Mouse (Mus musculus): ENCODE measurements around the gene Rcn3.

The Rcn3 gene

DNA sequence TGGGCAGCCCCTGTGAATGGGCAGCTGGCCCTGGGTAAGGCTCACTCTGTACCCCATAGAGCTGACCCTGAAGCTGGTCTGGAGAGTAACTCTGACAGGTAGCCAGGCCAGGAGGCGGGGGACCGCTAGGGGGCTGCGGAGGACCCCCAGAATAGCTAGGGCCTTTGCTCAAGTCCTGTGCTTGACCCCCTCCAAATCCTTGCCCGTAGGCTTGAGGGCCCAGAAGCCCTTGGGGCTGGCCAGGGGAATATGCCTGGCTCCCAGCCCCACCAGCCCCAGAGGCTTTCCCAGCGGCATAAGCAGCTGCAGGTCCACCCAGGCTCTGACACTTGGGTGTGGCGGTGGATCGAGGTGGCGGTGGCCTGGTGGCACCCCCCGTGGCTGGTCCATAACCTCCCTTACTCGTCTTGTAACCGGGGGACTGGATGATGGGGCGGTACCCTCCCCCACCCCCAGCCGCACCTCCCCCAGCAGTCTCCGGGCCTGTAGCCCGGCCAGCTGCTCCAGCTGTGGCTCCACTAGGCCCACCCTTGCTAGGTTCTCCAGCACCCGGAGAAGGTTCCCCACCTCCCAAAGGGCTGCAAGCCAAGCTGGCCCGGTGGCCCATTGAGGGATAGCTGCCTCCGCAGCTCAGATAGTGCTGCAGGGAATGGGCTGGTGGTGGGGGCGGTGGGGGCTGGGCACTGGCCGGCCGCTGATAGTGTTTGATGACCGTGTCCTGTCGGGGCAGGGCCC is 42.9 kb downstream of the Rcn3 start:
- no peak for DNase-seq (ENCODE audit: low read depth)

DNA sequence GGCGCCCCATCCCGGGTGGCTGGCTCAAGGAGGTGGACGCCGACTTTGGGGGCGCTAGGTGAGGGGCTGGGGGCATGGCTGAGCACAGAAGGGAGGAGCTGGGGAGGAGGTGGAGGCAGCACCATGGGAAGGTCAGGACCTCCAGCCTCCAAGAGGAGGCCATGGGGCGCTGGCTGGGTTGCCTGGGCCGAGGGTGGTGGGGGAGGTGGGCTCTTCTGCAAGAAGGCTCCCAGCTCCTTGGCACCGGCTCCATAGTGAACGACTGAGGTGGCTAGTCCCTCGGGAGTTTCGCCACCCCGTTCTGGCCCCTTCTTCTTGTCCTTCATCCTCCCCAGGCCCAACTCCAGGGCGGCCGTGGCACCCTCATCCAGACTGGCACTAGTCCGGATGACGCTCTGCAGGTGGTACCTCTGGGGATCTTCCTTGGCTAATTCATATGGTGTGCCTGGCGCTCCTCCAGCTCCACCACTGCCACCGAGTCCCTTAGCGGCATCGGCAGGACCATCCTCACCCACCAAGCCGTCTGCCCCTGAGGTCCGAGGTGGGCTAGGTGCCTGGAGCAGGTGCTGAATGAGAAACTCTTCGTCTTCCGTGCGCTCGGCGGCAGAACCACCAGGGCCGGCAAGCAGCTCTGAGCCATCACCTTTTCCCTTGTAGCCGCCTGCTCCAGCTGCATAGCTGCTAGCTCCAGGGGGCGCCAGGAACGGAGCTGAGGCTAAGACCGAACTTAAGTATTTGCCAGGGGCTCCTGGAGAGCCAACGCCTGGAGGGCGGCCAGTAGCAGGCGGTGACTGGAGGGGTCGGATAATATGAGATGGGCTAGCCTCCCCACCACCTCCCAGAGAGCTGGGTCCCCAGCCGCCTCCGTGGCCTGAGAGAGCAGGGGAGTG is 43.8 kb downstream of the Rcn3 start:
- DNase-seq (ENCODE audit: low read depth) = no peak

DNA sequence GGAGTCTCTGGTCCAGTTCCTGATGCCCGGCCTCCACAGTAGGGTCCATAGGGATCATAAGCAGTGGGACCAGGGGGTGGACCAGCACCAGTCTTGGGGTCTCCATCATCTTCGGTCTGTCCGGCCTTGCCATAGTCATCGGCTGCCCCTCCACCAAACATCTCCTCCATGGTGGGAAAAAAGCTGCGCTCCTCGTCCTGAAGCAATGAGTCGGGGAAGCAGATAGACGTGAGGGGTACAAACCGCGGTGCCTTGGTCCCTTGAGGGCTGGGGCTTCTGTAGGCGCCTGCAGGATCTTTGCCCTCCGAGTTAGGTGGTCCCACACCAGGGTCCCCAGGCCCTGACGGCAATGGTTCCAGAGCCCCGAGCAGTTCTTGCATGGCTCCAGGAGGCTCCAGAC is 44.5 kb downstream of the Rcn3 start:
- DNase-seq (ENCODE audit: low read depth) = no peak

DNA sequence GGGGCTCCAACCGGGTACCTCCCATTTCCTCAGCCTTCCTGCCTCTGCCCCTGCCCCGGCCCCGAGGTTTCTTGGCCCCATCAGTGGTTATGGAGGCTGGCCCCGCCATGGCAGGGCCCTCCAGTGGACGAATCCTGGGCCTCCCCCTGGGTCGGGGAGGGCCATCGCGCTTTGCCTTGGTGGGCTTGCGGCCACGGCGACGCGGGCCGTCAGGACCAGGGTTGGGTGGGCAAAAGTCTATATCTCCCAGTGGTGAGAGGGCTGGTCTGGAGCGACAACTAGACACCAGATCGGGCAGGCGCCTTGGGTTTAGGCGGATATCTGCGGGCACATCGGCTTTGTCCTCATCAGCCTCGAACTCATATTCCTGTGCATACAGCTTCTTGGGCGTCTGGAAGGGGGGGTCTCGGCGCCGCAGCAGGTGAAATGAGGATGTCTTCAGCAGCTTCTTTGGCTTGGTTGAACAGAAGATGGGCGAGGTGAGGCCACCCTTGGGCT is 45.1 kb downstream of the Rcn3 start:
- DNase-seq (ENCODE audit: low read depth) = no peak

DNA sequence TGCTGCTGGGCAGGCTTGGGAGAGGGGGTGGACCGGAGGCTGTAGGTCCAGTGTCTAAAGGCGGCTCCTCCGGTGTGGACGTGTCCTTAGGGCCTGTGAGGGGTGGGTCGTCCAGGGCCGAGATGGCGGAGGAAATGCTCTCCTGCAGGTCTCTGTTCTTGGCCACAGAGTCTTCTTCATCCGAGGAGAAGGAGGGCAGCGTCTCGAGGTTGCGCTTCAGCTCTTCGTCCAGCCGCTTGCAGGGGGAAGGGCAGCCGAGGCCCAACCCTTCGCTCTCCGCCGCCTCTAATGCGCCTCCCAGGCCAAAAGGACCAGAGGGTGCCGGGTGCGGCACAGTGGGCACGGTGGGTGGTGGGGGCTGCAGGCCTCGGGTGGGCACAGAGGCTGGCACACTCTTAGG is 46.3 kb downstream of the Rcn3 start:
- no peak for DNase-seq (ENCODE audit: low read depth)

DNA sequence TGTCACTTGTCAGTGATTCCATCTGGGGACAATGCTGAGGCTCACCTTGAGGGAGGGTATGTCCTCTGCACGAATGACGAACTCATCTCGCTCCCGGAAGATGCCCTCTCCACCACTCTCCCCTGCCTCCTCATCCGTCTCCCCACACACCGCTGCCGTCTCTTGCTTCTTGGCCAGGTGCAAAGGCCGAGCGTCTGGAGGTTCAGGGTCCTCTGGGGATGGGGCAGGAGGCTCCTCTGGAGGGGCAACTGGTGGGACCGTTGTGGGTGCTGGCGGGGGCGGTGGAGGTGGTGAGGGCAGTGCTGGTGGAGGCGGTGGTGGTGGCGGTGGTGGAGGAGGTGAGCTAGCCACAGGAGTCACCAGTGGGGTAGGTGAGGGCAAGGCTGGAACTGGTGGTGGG is 48.7 kb downstream of the Rcn3 start:
- no peak for DNase-seq (ENCODE audit: low read depth)

DNA sequence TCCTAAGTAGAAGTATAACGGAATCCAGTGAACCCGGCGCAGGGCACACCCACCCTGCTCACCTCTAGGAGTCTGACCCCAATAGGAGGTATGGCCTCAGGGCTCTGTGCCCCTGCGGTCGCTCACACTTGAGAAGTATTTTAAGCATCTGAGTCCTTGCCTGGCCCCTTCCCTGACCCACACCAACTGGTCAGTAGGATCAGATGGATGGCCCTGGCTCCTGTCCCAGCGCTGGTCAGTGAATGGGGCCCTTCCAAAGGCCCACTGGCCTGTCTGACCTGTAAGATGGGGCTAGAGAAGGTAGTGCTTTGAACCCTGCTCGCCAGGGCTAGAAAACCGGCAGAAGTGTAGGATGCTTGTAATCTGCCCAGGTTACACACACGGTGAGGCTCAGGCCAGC is 51.2 kb downstream of the Rcn3 start:
- no peak for DNase-seq (ENCODE audit: low read depth)

DNA sequence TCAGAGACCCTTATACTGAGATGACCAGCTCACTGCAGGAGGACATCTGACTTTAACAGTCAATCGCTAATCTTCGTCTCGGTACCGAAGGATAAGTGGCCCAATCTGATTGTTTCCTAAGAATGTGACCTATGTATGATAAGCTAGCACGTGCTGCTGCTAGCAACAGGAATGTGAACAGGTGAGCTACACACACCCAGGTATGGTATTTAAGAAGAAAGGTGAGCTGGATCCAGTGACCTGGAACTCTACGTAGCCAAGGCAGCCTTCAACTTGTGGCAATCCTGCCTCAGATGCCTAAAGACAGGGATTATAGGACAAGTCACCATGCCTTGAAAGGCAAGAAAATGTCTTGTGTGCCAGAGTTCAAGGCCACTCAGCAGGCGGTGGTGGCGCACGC is 53.6 kb downstream of the Rcn3 start:
- DNase-seq (ENCODE audit: low read depth) = no peak

DNA sequence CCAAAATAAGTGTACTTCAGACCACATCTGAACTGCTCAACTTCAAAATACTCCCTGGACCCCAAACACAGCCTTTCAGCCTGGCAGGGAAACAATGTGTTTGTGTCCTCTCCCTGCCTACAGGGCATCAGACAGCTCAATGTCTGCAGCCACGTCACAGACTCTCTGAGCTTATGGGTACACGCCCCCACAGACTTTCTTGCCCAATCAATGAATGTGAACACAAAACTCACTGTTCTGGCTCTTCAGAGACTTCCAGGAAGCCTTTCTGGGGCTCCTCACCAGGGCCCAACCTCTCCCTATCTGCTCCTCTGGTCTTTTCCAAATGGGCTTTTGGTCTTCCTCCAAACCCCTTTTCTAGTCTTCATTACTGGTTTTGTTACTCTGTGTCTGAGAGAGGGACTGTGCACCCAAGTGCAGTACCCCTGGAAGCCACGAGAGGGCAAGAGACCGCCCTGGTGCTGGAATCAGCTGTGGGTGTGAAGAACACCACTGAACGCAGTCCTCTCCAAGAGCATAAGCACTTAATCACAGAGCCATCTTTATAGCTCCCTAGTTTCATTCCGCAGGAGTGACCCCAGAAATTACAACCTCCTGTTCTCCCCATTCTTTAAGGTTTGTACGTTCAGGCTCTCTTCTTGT is 54.2 kb downstream of the Rcn3 start:
- DNase-seq (ENCODE audit: low read depth) = peak; percentile 61

DNA sequence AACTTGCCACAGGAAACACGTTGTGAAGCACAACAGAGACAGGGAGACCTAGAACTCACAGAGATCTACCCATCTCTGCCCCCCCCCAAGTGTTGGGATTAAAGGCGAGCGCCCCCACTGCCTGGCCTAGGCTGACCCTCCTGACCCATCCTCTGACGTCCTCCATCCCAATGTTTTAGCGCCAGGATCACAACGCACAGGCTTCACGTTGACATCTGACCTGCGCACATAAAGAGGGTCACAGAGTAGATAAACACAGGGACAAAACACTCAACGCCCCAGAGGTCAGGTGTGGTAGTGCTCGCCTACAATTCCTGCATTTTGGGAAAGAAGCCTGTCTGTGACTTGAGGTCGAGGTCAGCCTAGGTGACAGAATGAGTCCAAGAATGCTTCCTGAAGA is 55.3 kb downstream of the Rcn3 start:
- no peak for DNase-seq (ENCODE audit: low read depth)

DNA sequence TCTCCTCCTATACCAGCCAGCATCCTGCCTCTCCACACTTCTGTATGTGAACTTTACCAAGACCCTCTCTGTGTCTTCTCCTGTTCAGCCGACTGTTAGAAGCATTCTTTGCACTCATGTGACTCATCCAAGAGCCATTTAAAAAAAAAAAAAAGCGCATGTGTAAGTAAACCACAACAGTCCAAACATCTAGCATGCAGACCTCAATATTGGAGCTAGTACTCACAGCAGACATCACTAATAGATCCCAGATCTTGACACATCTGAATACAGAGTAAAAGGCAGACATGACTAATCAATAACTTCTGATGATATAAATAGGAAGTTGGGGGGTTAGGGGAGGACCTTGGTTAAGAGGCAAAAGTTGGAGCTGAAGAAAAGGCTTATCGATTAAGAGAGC is 56.4 kb downstream of the Rcn3 start:
- no peak for DNase-seq (ENCODE audit: low read depth)

DNA sequence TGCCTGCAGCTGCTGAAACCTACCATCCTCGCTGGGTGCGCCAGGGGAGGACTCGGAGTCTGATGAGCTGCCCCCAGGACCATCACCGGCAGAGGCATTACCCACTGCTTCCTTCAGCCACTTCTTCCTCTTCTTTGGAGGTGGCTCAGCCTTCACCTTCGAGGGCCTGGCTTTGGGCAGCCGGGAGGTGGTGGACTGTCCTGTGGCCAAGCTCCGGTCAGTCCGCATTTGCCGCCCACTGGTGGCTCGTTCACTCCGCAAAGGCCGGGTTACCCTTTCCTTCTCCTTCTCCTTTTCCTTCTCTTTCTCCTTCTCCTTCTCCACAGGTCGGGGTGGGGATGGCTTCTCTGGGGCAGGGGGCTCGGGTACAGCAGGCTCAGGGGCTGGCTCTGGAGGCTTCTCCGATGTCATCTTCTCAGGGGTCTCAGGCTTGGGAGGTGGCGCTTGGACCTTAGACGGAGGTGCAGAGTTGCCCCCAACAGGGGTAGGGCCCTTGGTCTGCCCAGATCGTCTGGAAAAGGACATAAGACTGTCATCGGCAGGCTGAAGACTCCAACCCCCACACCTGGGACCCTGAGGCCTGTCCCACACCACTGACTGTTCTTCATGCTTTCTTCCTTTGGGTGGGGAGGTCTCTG is 58.2 kb downstream of the Rcn3 start:
- no peak for DNase-seq (ENCODE audit: low read depth)

Data from c-Kit-positive CD71-positive TER-119-negative erythroid progenitor cells, embryonic 14.5 days (primary cell).